Mouse (Mus musculus) spleen, embryonic (tissue): ENCODE measurements at regions not wholly inside any gene's neighbourhood (a gene's known extent, or its start where the extent isn't known, plus 50 kb on each side); places are given as distances from the start of the nearest gene placed in this dataset.

Experiments
- CTCF ChIA-PET: fragments of 350-600 bp; sonication (Branson Sonifier 250); formaldehyde crosslinking; loops from one replicate; lab custom pipeline; 2022; lab: Charles Lee

- CTCF ChIA-PET: no interaction called here
These were observed 55.0 kb downstream of the Zfp648 start for GRCm38 (mm10) chr1:154255971-154256370.

DNA sequence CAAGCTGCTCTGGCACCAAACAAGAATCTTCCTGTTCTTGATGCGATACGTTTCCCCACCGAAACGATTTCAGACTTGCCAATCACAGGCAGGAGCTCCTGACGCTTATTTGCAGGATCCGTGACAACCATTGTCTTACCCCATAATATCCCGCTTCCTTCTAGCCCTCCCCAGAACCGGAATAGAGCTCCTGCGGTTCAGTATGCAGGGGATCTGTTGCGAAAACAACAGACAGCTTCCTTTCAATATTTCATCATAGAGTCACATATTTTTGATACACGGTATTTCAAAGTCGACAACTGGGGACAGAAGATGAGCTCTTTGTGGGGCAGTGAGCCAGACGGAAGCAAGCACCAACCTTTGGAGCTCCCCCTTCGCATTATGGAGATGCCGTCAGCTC is 55.8 kb downstream of the Zfp648 start:
- CTCF ChIA-PET: no interaction called here

GRCm38 (mm10) chr1:154258511-154258910 is 57.5 kb downstream of the Zfp648 start:
- CTCF ChIA-PET: no interaction called here

DNA sequence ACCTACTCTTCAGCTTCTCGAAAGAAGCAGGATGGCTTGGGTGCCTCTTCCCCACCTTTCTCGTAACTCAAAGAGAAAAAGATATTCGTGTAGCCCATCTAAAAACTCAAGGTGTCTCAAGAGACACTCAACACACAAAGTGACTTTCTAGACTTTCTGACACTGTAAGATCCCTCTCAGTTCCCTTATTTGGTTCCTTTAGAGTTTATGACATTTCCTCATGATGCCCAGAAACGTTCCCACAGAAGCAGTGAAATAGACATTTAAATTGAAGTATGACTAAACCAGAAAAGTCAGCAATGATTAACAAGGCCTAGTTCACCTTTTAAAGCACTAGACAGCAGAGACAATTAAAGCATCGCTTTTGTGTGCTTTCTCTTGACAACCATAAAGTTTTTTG is 59.4 kb downstream of the Zfp648 start:
- CTCF ChIA-PET: interaction anchor here (0.5 kb wide), 1 partner anchor 10 kb away, joined by 3 read pairs; no protein-coding TSS in a partner anchor

DNA sequence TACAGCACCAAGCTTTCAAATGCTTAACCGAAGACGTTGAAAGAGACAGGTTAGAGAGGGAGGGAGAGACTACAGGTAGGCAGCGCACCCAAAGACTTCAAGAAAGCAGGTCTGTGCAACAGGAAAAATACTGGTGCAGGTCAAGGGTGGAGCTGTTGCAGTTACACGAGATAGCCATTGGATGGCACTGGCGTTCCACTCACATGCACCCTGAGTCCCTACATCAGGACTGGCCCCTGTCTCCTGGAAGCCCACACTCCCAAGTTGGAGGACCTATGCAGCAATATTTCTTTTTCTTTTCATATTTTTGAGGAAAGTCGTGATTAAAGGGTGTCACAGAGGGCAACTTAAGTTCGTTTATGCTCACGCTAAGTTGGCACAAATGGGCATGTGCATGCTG is 80.5 kb downstream of the Zfp648 start:
- CTCF ChIA-PET: no interaction called here

DNA sequence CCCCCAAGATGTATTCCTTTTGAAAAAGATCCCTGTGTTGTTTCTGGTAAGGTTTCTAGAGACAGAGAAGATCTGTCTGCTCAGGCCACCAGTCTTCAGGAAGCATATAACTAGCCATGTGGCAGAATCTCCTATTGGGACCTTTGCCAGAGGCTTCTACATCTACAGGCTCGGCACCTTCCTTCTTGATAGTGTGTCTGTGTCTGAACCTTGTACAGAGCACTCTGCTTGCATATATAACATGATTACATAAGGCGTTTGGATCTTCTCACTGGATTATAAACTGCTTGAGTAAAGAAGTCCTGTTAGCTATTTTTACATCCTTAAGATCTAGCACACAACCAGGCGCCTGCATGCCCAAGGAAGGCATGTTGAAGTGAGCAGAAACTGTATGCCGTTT is 85.1 kb downstream of the Zfp648 start:
- CTCF ChIA-PET: no interaction called here

DNA sequence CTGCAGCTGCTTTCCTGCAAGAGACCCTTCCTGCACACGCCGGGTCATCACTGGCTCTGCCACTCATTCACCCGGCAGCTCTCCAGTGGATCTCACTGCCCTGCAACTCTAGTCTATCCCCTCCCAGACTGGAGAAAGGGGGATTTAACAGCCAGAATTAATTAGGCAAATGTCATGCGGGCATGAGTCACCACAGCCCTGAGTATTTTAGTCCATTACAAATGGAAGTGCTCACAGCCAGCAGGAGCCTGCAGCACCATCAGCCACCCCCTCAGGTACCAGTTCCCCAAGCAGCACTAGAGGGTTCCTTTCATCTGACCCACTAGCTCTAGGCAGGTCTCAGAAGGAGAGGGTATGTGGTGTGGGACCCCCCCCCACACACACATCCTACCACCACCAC is 91.7 kb downstream of the Zfp648 start:
- CTCF ChIA-PET: no interaction called here

DNA sequence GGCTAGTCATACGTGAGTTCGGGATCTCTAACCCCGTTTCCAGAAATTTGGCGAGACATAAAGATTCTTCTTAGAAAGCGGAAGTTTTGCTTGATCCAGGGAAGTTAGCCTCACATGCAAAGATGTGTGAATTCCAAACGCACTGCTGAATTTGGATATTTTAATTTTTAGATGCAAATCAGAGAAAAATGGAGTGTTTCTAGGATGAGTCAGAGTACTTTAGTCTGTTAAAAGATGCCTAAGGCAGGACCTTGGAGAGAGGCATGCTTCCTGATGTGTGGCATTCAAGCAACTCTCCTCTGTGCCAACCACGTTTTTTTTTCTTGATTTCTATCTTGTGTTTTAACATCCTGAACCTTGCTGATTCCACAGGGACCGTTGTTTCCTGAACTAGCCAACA is 95.1 kb downstream of the Zfp648 start:
- CTCF ChIA-PET: no interaction called here

- CTCF ChIA-PET: no interaction called here
These were observed 98.9 kb downstream of the Zfp648 start for GRCm38 (mm10) chr1:154299866-154300265.

DNA sequence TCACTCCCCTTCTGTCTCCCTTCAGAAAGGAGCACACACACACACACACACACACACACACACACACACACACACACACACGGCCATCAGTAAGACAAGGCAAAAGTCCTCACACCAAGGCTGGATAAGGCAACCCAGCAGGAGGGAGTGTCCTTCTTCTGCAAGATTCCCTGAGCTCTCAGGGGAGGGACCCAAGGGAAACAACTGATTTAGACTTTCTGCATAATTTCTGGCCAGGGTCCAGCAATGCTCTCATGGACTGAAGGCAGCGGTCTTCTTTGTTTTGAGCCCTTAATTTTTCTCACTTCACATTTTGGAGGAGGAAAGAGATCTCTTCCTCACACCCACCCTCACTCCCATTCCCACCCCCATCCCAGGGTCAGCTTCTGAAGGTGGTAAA is 108.7 kb downstream of the Zfp648 start:
- CTCF ChIA-PET: no interaction called here
